Mouse (Mus musculus): ENCODE measurements around the gene Vkorc1l1. TPM values are rescaled to one million over a fixed set of nuclear protein-coding genes. Genes with fewer than 3 reads are reported as not detected.
A peak's percentile ranks its signal among the peaks of the same experiment; 100 is the strongest.
"Not testable (repeated sequence)": the region's sequence is repeated elsewhere in the genome, so short reads cannot be mapped to it uniquely, and the experiment has no call there.

The Vkorc1l1 gene
- polyA plus RNA-seq (2015; fragmentation: Nextera tagmentation; extraction: Ambion mirVana) = 27.6 and 27.7 TPM in 2 replicates

DNA sequence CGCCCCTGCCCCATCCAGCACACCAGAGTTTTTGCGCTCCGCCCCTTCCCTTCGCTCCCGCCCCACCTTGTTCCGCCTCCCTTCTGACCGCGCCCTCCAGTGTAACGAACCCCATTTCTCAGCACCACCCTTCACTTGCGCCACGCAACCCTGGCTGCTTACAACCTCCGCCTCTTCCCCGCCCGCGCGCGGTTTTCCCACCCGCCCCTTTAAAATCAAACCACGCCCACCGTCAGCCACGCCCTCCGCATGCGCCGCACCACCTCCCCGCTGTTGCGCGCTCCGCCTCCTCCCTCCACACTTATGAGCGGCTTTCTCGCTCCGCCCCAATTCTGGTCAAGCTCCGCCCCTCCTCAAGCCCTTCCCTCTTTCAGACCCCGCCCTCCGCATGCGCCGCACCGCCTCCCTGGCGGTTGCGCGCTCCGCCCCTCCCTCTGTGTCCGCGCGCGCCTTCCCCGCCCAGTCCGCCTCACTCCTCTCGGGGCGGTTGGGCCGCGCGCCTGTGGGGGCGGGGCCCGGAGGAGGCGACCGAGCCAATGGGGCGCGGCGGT, at the start of gene Vkorc1l1:
Gene Vkorc1l1 (plus strand): TSS at position 476 of the 551 bp plus-strand sequence.
- no peaks in the 10 kb centered on the region for H3K27me3 ChIP-seq
- peaks cover 6% of the 10 kb centered on the region; the same call in 1 of the 2 replicates for H3K4me1 ChIP-seq
- H3K9ac ChIP-seq = peak within 1 kb of the TSS; percentile 89
- peak within 1 kb of the TSS; percentile 39; the same call in 1 of the 2 replicates for H3K27ac ChIP-seq
- peak within 1 kb of the TSS; percentile 95 for H3K4me3 ChIP-seq
- H3K36me3 ChIP-seq = peaks cover 8% of the 10 kb centered on the region
- H3K4me2 ChIP-seq = peak within 1 kb of the TSS; percentile 80
- ATAC-seq (ENCODE audit: insufficient number of reproducible peaks, insufficient read depth, low FRiP score, low TSS enrichment, low read depth) = peak; percentile 99
- H3K9me3 ChIP-seq = no peaks in the 10 kb centered on the region
- 1% methylated on average over 58 of the region's 59 CpGs for WGBS

DNA sequence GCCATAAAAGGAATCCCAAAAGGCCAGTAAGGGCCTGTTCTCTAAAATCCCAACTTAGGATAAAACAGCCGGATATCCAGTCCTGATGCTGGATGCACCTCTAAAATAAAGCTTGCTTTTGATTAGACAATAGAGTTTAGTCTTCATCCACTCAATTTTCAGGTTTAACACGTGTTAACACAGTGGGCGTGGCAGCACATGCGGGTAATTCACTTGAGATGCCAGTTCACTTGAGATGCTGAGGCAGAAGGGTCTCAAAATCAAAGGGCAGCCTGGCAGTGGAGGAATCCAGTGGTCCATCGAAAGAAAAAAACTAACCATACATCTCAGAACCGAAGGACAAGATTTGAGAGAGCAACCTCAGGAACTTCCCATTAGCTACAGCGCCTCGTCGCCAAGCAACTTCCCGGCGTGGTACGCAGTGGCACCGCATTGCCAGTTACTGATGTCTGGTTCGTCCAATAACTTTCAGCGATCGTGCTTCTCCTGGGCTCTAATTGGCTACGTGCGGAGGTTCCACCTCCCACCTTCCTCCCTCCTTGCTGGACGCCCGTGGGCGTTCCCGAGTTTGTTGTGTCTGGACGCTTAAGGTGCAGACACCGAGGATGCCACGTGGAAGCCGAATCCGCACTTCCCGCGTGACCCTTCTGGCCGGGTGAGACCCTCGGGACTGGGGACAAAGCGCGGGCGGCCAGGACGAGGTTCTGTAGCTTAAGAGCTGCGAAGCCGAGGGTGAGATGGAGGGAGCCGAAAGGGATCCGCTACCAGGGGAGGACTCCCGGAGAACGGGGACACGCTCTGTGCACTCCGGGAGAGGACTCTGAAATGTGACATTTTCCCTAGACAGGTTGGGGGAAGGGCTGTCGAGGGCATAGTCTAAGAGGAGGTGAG, 46.3 kb upstream of the Vkorc1l1 start, which contains the start of gene Zbed5:
Gene Zbed5 (plus strand): TSS at position 526 of the 891 bp plus-strand sequence.
- Histone ChIP-seq H3K27me3 (no peaks in the 10 kb centered on the region), H3K9ac (peak within 1 kb of the TSS; percentile 77), H3K36me3 (0 out of 2 replicates have a peak, but pooled peaks cover 1% of the 10 kb centered on the region), H3K9me3 (no peaks in the 10 kb centered on the region), H3K4me1 (peaks cover 8% of the 10 kb centered on the region), H3K4me3 (peak within 1 kb of the TSS; percentile 74), H3K27ac (peak within 1 kb of the TSS; percentile 22; the same call in 1 of the 2 replicates), H3K4me2 (peak within 1 kb of the TSS; percentile 88)
- WGBS = 2% methylated on average over 44 of the region's 44 CpGs
- ATAC-seq (ENCODE audit: insufficient number of reproducible peaks, insufficient read depth, low FRiP score, low TSS enrichment, low read depth) = peak; percentile 98

DNA sequence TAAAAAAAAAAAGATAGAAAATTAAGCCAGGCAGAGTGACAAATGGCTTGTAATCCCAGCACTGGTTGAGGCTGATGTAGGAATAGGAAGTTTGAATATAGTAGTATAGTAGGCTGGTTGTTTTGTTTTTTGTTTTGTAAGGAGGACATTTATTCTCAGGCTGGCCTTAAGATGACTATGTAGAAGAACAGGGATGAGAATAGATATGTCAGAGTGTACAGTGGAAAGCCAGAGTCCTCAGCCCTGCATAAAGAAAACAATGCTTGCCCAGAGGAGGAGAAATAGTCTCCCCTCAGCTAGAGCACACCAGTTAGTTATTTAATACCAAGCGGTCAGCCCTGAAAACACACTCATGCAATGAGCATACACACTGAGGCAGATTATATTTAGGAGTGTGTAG, 43.3 kb upstream of the Vkorc1l1 start, which contains the start of gene Phkg1:
Gene Phkg1 (minus strand): TSS at position 101 of the 400 bp plus-strand sequence.
- Histone ChIP-seq H3K36me3 (peaks cover 15% of the 10 kb centered on the region; the same call in 1 of the 2 replicates), H3K4me3 (no peak within 1 kb of the TSS), H3K27ac (no peak within 1 kb of the TSS), H3K9me3 (no peaks in the 10 kb centered on the region), H3K4me2 (no peak within 1 kb of the TSS), H3K9ac (no peak within 1 kb of the TSS), H3K27me3 (no peaks in the 10 kb centered on the region), H3K4me1 (peaks cover 8% of the 10 kb centered on the region)
- no peak for ATAC-seq (ENCODE audit: insufficient number of reproducible peaks, insufficient read depth, low FRiP score, low TSS enrichment, low read depth)
- whole genome bisulfite sequencing = 93% methylated on average over 1 of the region's 1 CpGs

DNA sequence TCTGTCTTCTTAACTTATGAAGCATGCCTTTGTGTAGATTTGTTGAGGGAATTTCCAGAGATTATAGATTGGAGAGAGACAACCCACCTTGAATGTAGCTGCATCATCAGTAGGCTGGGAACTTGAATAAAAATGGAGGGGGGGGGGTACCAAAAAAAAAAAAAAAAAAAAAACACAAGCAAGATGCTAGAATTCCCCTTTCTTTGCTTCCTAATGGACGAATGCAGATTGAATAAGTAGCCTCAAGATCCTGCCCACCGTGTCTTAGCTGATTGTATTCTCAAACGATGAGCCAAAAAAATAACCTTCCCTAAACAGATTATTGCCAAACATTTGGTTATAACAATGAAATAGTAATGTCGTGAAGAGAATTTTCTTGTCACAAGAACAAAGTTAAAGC, 34.0 kb upstream of the Vkorc1l1 start:
- Histone ChIP-seq H3K36me3 (peaks cover 4% of the 10 kb centered on the region; the same call in 1 of the 2 replicates), H3K4me1 (peaks cover 5% of the 10 kb centered on the region; the same call in 1 of the 2 replicates), H3K4me2 (peak overlapping the region; percentile 82), H3K4me3 (peak overlapping the region; percentile 78), H3K27me3 (no peaks in the 10 kb centered on the region), H3K9ac (peak overlapping the region; percentile 89), H3K27ac (peak overlapping the region; percentile 89), H3K9me3 (no peaks in the 10 kb centered on the region)
- ATAC-seq (ENCODE audit: insufficient number of reproducible peaks, insufficient read depth, low FRiP score, low TSS enrichment, low read depth) = no peak
- 20% methylated on average over 4 of the region's 4 CpGs for WGBS

DNA sequence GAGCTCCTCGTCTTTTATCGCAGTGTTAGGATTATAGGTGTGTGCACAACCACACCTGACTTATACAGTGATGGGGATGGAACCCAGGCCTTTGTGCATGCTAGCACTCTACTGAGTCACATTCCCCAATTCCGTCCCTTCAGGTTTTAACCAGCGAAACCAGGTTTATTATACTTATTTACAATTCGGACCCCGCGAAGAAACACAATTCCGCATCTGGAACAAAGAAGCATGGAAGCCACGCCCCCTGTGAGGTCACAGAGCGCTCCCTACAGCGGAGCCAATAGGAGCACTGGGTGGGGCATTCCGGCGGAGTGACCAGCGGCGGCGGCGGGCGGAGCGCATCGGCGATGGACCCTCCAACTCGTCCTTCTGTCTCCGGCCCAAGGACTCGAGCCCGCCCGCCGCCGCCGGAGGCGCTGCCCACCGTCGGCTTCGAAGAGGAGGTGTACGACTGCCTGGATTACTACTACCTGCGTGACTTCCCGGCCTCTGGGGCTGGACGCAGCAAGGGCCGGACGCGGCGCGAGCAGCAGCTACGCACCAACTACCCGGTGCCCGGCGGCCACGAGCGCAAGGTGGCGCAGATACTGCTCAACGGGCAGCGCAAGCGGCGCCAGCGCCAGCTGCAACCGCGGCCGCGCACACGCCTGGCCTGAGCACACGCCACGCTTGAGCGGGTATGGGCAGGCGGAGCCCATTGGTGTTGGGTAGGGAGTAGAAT, 33.4 kb upstream of the Vkorc1l1 start, which contains the start of gene Nupr1l:
Gene Nupr1l (plus strand): TSS at position 299 of the 724 bp plus-strand sequence.
- peak; percentile 93 for ATAC-seq (ENCODE audit: insufficient number of reproducible peaks, insufficient read depth, low FRiP score, low TSS enrichment, low read depth)
- Histone ChIP-seq H3K4me2 (peak within 1 kb of the TSS; percentile 82), H3K9ac (peak within 1 kb of the TSS; percentile 89), H3K27ac (peak within 1 kb of the TSS; percentile 89), H3K36me3 (0 out of 2 replicates have a peak, but pooled peaks cover 4% of the 10 kb centered on the region), H3K4me1 (peaks cover 5% of the 10 kb centered on the region; the same call in 1 of the 2 replicates), H3K9me3 (no peaks in the 10 kb centered on the region), H3K27me3 (no peaks in the 10 kb centered on the region), H3K4me3 (peak within 1 kb of the TSS; percentile 78)
- WGBS = under 1% methylated on average over 62 of the region's 63 CpGs

DNA sequence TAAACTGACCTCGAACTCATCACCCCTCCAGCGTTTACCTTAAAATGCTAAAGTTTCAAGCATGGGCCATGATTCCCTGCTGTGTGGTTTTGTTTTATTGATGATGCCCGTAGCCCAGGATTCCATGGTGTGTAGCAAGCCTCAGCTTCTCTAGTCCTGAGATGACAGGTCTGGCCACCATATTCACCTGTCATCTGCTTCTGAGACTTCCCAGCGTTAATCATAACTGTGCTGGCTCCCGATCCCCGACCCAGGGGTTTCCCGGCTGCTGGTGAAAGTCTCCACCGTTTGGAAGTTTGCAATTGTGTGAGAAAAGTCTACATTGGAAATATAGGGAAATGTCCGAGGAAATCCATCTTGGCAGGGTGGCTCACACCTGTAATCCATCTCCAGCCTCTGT, 32.6 kb upstream of the Vkorc1l1 start:
- peak overlapping the region; percentile 78 for H3K4me3 ChIP-seq
- peak overlapping the region; percentile 82 for H3K4me2 ChIP-seq
- H3K36me3 ChIP-seq = 0 out of 2 replicates have a peak, but pooled peaks cover under 1% of the 10 kb centered on the region
- no peak overlapping the region for H3K27ac ChIP-seq
- H3K9ac ChIP-seq = peak overlapping the region; percentile 89
- no peaks in the 10 kb centered on the region for H3K9me3 ChIP-seq
- H3K27me3 ChIP-seq = no peaks in the 10 kb centered on the region
- 73% methylated on average over 9 of the region's 9 CpGs for WGBS
- peaks cover 5% of the 10 kb centered on the region; the same call in 1 of the 2 replicates for H3K4me1 ChIP-seq
- ATAC-seq (ENCODE audit: insufficient number of reproducible peaks, insufficient read depth, low FRiP score, low TSS enrichment, low read depth) = no peak

DNA sequence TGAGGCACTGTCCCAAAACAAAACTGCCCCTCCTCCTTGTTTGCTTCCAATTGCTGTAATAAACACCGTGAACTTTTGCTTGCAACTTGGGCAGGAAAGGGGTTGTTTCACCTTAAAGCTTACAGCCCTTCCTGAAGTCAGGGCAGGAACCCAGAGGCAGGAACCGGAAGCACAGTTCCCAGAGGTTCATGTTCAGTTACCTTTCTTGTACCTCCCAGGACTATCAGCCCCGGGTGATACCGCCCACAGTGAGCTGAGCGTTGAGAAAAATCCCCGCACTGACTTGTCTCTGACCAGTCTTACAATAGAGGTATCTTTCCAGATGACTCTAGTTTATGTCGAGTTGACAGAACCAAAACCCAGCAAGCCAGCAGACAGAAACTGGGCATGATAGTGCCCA, 32.2 kb upstream of the Vkorc1l1 start:
- Histone ChIP-seq H3K36me3 (no peaks in the 10 kb centered on the region), H3K27me3 (no peaks in the 10 kb centered on the region), H3K4me2 (peak overlapping the region; percentile 82), H3K9ac (peak overlapping the region; percentile 89; the same call in 1 of the 2 replicates), H3K9me3 (no peaks in the 10 kb centered on the region), H3K27ac (no peak overlapping the region), H3K4me3 (peak overlapping the region; percentile 78; the same call in 1 of the 2 replicates), H3K4me1 (peaks cover 5% of the 10 kb centered on the region; the same call in 1 of the 2 replicates)
- WGBS = 79% methylated on average over 7 of the region's 7 CpGs
- no peak for ATAC-seq (ENCODE audit: insufficient number of reproducible peaks, insufficient read depth, low FRiP score, low TSS enrichment, low read depth)

DNA sequence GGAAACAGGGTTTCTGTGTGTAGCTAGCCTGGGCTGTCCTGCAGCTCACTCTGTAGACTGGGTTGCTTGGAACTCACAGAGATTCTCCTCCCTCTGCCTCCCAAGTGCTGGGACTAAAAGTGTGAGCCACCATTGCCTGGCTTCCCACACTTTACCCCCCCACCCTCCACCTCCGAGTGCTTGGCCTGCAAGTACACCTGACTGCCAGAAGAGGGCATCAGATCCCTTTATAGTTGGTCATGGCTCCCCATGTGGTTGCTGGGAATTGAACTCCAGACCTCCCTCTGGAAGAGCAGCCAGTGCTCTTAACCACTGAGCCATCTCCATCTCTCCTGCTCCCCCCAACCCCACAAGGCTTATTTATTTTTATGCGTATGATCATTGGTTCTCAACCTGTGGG, 27.7 kb upstream of the Vkorc1l1 start:
- Histone ChIP-seq H3K4me1 (peaks cover 4% of the 10 kb centered on the region; the same call in 1 of the 2 replicates), H3K4me3 (no peak overlapping the region), H3K9ac (no peak overlapping the region), H3K4me2 (no peak overlapping the region), H3K27ac (no peak overlapping the region), H3K27me3 (no peaks in the 10 kb centered on the region), H3K9me3 (no peaks in the 10 kb centered on the region), H3K36me3 (no peaks in the 10 kb centered on the region)
- ATAC-seq (ENCODE audit: insufficient number of reproducible peaks, insufficient read depth, low FRiP score, low TSS enrichment, low read depth) = no peak
- WGBS = 31% methylated on average over 2 of the region's 2 CpGs

DNA sequence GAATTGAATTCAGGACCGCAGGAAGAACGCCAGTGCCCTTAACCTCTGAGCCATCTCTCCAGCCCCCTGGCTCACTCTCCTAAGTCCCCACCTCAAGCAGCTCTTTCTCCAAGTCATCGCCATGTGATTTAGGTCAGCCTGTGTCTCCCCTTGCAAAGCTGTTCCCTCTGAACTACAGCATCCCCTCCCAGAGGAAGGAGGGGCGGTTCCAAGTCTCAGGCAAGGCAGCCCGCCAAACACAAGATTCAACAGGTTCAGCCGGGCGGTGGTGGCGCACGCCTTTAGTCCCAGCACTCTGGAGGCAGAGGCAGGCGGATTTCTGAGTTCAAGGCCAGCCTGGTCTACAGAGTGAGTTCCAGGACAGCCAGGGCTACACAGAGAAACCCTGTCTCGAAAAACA, 26.3 kb upstream of the Vkorc1l1 start:
- H3K27me3 ChIP-seq; H3K9ac ChIP-seq; H3K36me3 ChIP-seq; ATAC-seq (ENCODE audit: insufficient number of reproducible peaks, insufficient read depth, low FRiP score, low TSS enrichment, low read depth); H3K9me3 ChIP-seq; H3K4me1 ChIP-seq; H3K4me2 ChIP-seq; H3K27ac ChIP-seq; H3K4me3 ChIP-seq: not testable (repeated sequence)
- WGBS = 83% methylated on average over 11 of the region's 11 CpGs

DNA sequence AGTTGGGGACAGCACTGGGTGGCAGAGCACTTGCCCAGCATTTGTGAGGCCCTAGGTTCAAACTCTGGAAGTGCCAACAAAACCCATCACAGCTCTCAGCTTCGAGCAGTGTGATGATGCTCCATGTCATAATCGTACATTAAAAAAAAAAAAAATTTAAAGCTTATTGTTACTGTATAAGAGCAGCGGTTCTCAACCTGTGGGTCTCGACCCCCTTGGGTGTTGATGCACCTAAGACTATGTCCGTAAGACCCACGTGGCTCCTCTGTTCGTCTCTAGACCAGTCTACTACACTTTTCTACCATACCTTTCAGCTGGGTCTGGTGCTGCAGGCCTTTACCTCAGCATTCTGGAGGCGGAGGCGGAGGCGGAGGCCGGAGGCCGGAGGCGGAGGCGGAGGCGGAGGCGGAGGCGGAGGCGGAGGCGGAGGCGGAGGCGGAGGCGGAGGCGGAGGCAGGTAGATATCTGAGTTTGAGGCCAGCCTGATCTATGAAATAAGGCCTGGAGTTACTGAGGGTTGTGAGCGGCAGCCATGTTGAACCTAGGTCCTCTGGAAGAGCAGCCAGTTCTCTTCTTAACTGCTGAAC, 23.6 kb upstream of the Vkorc1l1 start:
- Histone ChIP-seq H3K4me2 (no peak overlapping the region), H3K36me3 (no peaks in the 10 kb centered on the region), H3K9ac (no peak overlapping the region), H3K4me3 (no peak overlapping the region), H3K4me1 (no peaks in the 10 kb centered on the region), H3K9me3 (no peaks in the 10 kb centered on the region), H3K27me3 (no peaks in the 10 kb centered on the region), H3K27ac (no peak overlapping the region)
- ATAC-seq (ENCODE audit: insufficient number of reproducible peaks, insufficient read depth, low FRiP score, low TSS enrichment, low read depth) = no peak
- WGBS = 89% methylated on average over 24 of the region's 24 CpGs

Data from embryonic facial prominence, embryonic 13.5 days (tissue).